Mouse (Mus musculus) brain, embryonic 14.5 days (tissue): ENCODE results near the gene Lpp.

Experiments
- CTCF ChIP-seq: fragments of 200-500 bp; IDR thresholded peaks from 2 replicates; pipeline ENCODE4 v1.5.1; 2012; ENCODE audit warnings: inconsistent platforms, mild to moderate bottlenecking, moderate library complexity, borderline replicate concordance; ENCODE audit not compliant: insufficient read depth, insufficient read length; ENCODE audit errors: extremely low read depth
- POLR2A ChIP-seq: fragments of 200-500 bp; IDR thresholded peaks from 2 replicates; pipeline ENCODE4 v1.6.1; 2012; ENCODE audit warnings: mild to moderate bottlenecking, inconsistent platforms, borderline replicate concordance; ENCODE audit not compliant: poor library complexity, insufficient read depth, insufficient read length, severe bottlenecking; ENCODE audit errors: extremely low read depth

GRCm38 (mm10) chr16:24635381-24635919, 242.1 kb downstream of the Lpp start:
- TF ChIP-seq CTCF (no peak), POLR2A (no peak)
